13 mouse cellular contexts compared by ENCODE assay signal in the genomic region with DNA sequence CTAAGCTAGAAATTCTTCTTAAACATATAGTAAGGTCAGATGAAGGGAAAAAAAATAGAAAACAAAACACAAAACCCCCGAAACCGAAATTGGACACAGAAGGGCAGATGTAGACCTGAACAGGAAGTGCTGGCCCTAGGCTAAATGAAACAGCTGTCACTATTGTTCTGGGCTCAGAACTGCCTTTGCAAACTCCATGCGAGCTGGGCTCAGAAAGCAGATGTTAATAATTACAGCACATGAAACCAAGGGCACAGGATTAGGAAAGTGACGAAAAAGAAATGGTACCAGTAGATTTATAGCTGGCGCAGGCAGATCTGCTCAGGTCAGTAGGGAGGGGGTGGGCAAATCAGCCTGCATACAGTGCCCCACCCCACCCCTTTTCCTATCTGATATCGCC. TPM values are rescaled to one million over a fixed set of nuclear protein-coding genes. Genes with fewer than 3 reads are reported as not detected.
DNase-seq lines count a peak whose midpoint lies in the region; ATAC-seq and TF ChIP-seq lines count a peak whose summit lies in the region.
"Had no signal": no experiment of that assay in that cellular context is flagged by ENCODE, and none has a peak within 500 bp of the region (broad histone marks: within the 10 kb centered on the region; RNA-seq: fewer than 3 reads in every experiment).

No protein-coding gene starts in this region.

- H3K27me3 ChIP-seq in kidney, adult 2 months (replicated peaks; ENCODE audit: control insufficient read depth, insufficient read depth, low read length): no peaks in the 10 kb centered on the region; the same call in 1 of the 2 replicates
- H3K27me3 ChIP-seq in embryonic facial prominence, embryonic 14.5 days (replicated peaks; ENCODE audit: control insufficient read depth, insufficient read depth, low read length): no peaks in the 10 kb centered on the region
- H3K27me3 ChIP-seq in limb, embryonic 13.5 days: peaks cover 23% of the 10 kb centered on the region
- H3K27me3 ChIP-seq: intestine, embryonic 15.5 days had no signal

- no peak overlapping the region for H3K4me3 ChIP-seq in kidney, adult 2 months (ENCODE audit: insufficient read depth, low read depth, low read length)
- H3K4me3 ChIP-seq in embryonic facial prominence, embryonic 14.5 days (ENCODE audit: low read depth, low read length): no peak overlapping the region
- no peak overlapping the region for H3K4me3 ChIP-seq in limb, embryonic 13.5 days
- H3K4me3 ChIP-seq: intestine, embryonic 15.5 days; liver, embryonic 13.5 days had no signal

- H3K4me2 ChIP-seq in embryonic facial prominence, embryonic 14.5 days (ENCODE audit: low read depth, low read length): no peak overlapping the region
- H3K4me2 ChIP-seq in limb, embryonic 13.5 days (replicated peaks): 0 out of 2 replicates have a peak overlapping the region, but pooled peaks have one; percentile 5
- H3K4me2 ChIP-seq: intestine, embryonic 15.5 days; liver, embryonic 13.5 days had no signal

- TF ChIP-seq POLR2A in kidney, adult 2 months (IDR thresholded peaks at IDR 0.05; ENCODE audit: low read depth, low read length): no peak
- TF ChIP-seq POLR2A in brain, embryonic 14.5 days (IDR thresholded peaks at IDR 0.05; ENCODE audit: borderline replicate concordance, extremely low read depth, insufficient read depth, insufficient read length, poor library complexity, severe bottlenecking): no peak

- H3K27ac ChIP-seq in kidney, adult 2 months (ENCODE audit: insufficient read depth, low read depth, low read length): no peak overlapping the region
- peak overlapping the region; percentile 52 for H3K27ac ChIP-seq in embryonic facial prominence, embryonic 14.5 days (replicated peaks; ENCODE audit: low read depth, low read length)
- peak overlapping the region; percentile 70; the same call in 1 of the 2 replicates for H3K27ac ChIP-seq in limb, embryonic 13.5 days
- H3K27ac ChIP-seq: intestine, embryonic 15.5 days; liver, embryonic 13.5 days had no signal

- TF ChIP-seq CTCF in kidney, adult 2 months (conservative IDR thresholded peaks at IDR 0.05; ENCODE audit: insufficient read depth, insufficient read length, low read depth, low read length): no peak
- no peak for TF ChIP-seq CTCF in brain, embryonic 14.5 days (IDR thresholded peaks at IDR 0.05; ENCODE audit: borderline replicate concordance, extremely low read depth, insufficient read depth, insufficient read length)

- 30% methylated on average over 6 of the region's 6 CpGs for WGBS in kidney, adult 2 months
- 10% methylated on average over 6 of the region's 6 CpGs for WGBS in embryonic facial prominence, embryonic 14.5 days
- WGBS in limb, embryonic 13.5 days: 8% methylated on average over 6 of the region's 6 CpGs

- H3K36me3 ChIP-seq in kidney, adult 2 months (ENCODE audit: control insufficient read depth, insufficient read depth, low read length): no peaks in the 10 kb centered on the region; the same call in 1 of the 2 replicates
- no peaks in the 10 kb centered on the region for H3K36me3 ChIP-seq in embryonic facial prominence, embryonic 14.5 days (ENCODE audit: control insufficient read depth, insufficient read depth, low read length)
- H3K36me3 ChIP-seq in limb, embryonic 13.5 days: peaks cover 6% of the 10 kb centered on the region
- H3K36me3 ChIP-seq: intestine, embryonic 15.5 days; liver, embryonic 13.5 days had no signal

- no peak overlapping the region for H3K9ac ChIP-seq in embryonic facial prominence, embryonic 14.5 days (ENCODE audit: low read depth, low read length)
- no peak overlapping the region for H3K9ac ChIP-seq in limb, embryonic 13.5 days
- H3K9ac ChIP-seq: intestine, embryonic 15.5 days; liver, embryonic 13.5 days had no signal

- ATAC-seq in embryonic facial prominence, embryonic 14.5 days (ENCODE audit: low read depth): peak; percentile 75; the same call in 1 of the 2 replicates
- ATAC-seq in limb, embryonic 13.5 days (ENCODE audit: low FRiP score, low read depth): peak; percentile 67
- ATAC-seq: intestine, embryonic 15.5 days had no signal

- no peaks in the 10 kb centered on the region for H3K4me1 ChIP-seq in kidney, adult 2 months (ENCODE audit: control insufficient read depth, insufficient read depth, low read length)
- peaks cover 22% of the 10 kb centered on the region for H3K4me1 ChIP-seq in embryonic facial prominence, embryonic 14.5 days (ENCODE audit: control insufficient read depth, insufficient read depth, low read length)
- peaks cover 44% of the 10 kb centered on the region for H3K4me1 ChIP-seq in limb, embryonic 13.5 days
- H3K4me1 ChIP-seq: intestine, embryonic 15.5 days; liver, embryonic 13.5 days had no signal

- H3K9me3 ChIP-seq in embryonic facial prominence, embryonic 14.5 days (ENCODE audit: control insufficient read depth, low read length): peaks cover 6% of the 10 kb centered on the region; the same call in 1 of the 2 replicates
- H3K9me3 ChIP-seq in limb, embryonic 13.5 days: peaks cover 6% of the 10 kb centered on the region
- H3K9me3 ChIP-seq: intestine, embryonic 15.5 days; liver, embryonic 13.5 days had no signal

- peak; percentile 2 for DNase-seq in kidney, adult 2 months
- no peak for DNase-seq in kidney, postnatal 25 days
- peak; percentile 62 for DNase-seq in brain, embryonic 14.5 days (ENCODE audit: low read depth)
- DNase-seq in embryonic facial prominence, embryonic 14.5 days (ENCODE audit: low spot score): peak; percentile 88
- no peak for DNase-seq in right cerebral cortex, adult 18-20 months
- DNase-seq in spleen, postnatal 36 days (ENCODE audit: low spot score in 2 of 2): no peak
- no peak for DNase-seq in ovary, postnatal 36 days (ENCODE audit: low spot score)
- DNase-seq: cerebellum, postnatal 36 days; liver, embryonic 13.5 days; thymus, postnatal 25 days had no signal

RNA-seq across cellular contexts. Expression of gene Emx2, which starts 34.5 kb away (rescaled TPM):
- polyA plus RNA-seq in kidney, adult 2 months (2012; rRNA removed): 14.3 and 19.2 TPM in 2 replicates
- polyA plus RNA-seq in brain, embryonic 14.5 days (2012; rRNA removed): 17.7 and 20.7 TPM in 2 replicates
- 6.9 and 7.5 TPM in 2 replicates for polyA plus RNA-seq in embryonic facial prominence, embryonic 14.5 days (2014; fragmentation: Nextera tagmentation; extraction: Ambion mirVana)
- 18.7 and 18.9 TPM in 2 replicates for polyA plus RNA-seq in limb, embryonic 13.5 days (2015; fragmentation: Nextera tagmentation; extraction: Ambion mirVana)
- polyA plus RNA-seq: heart, embryonic 16.5 days; liver, embryonic 13.5 days had no signal

Comparison
In these comparisons a context has a peak if more than half of its experiments do, and no peak if none do; other contexts are left out.
1. DNase-seq: peak in kidney, adult 2 months (single experiment), brain, embryonic 14.5 days (single experiment) and embryonic facial prominence, embryonic 14.5 days (single experiment); none in kidney, postnatal 25 days (0 of 2), right cerebral cortex, adult 18-20 months (single experiment), spleen, postnatal 36 days (0 of 2) and ovary, postnatal 36 days (single experiment).